Mouse (Mus musculus) left cerebral cortex, adult 11 months (tissue): ENCODE measurements around the gene Gins2.

Experiments used
- DNase-seq: peaks from one replicate; pipeline ENCODE4 v3.0.0; 2022; ENCODE audit warnings: low spot score

Gins2 gene

GRCm38 (mm10) chr8:120588908-120589771, at the start of gene Gins2:
TSS of gene Gins2 (minus strand) at chr8:120589304.
- peak; percentile 99 for DNase-seq

GRCm38 (mm10) chr8:120634329-120634839, 45.3 kb upstream of the Gins2 start:
- no peak for DNase-seq

DNA sequence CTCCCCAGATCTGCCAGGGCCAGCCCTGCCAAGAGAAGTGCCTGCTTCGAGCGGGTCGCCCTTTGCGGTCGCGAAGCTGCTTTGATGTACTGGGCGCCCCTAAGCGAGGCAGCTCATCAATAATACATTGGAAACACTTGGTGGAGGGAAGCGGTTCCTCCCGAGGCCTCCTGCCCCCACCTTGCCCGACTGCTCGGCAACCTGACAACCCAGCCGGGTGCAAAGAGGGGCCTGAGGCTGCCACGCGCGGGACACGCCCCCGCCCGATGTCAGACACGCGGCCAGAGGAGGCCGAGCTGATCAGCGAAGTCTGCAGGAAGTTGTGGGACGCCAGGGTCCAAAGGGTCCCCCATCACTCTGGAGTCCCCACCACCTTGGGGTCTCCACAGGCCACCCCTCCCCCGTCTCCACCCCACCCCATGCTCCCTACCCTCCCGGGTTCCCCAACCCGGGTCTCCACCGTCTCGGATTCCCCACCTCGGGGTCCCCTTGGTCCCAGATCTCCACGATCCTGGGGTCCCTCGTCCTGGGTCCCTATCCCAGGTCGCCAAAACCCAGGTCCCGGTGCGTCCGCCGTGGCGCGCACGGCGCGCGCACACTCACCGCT, 44.7 kb upstream of the Gins2 start:
- DNase-seq, result no peak

DNA sequence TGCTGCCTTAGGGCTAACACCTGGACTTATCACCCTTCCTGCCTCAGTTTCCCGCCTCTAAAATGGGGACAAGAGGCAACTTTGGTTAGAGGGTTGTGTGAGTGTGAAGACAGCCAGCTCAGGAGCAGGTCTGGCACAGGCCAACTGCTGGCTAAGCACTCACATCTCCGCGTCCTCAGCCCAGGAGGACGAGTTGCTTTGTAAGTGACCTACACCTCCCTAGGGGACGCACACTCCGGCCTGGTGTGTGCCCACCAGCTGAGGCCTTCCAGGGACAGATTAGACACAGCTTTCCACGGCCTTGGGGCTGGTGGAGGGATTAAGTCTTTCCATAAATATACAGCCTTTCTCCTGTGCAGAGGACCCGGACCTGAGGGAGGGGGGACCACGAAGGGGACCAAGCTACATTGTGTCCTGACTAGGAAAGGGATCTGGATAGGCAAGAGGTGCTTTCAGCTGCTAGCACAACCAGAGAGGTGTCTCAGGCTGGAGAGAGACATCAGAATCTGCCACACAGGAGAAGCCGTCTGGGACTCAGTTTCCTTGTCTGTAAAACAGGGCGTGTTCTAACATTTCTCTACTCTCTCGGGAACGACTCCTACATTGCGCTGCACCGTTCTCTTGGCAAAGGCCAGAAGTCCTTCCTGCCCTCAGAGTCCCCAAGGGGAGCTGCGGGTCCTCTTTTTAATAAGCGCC, 44.0 kb upstream of the Gins2 start:
- DNase-seq, result no peak

- DNase-seq, result no peak
These were observed 42.6 kb upstream of the Gins2 start for GRCm38 (mm10) chr8:120631441-120632375.

DNA sequence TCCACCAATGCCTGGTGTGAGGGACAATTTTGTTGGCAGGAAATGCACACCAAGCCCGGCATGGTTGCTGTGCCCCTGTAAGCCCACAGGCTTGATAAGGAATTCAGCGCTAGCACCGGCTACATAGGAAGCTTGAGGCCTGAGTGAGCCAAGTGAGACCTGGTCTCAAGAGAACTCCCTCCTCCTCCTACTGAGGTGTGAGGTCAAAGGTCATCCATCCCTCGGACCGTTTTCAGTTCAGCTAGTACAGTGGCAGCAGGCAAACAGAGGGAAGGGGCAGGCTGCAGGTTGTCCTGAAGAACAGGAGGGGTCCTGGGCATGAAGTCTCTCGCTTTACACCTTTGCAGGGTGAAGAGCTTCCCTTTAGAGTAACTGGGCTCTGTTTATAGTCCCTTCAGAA, 41.7 kb upstream of the Gins2 start:
- no peak for DNase-seq

GRCm38 (mm10) chr8:120630031-120630430, 40.9 kb upstream of the Gins2 start:
- DNase-seq, result no peak

DNA sequence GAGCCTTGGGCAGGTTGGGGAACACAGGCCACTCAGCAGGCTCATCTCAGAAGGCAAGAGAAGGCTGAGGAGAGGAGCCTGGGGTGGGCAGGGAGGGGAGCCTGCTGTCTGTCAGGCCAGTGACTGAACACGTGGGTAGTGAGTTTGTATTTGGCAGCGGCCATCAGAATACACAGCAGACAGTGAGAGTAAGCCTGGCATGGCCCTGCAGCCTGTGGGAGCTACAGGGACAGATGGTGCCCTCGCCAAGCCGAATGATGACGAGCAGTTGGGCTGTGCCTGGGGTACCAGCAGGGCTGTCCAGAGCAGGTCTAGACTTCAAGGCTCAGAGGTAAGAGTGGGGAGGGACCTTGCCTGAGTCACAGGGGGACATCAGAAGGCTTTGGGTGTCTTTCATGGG, 38.2 kb upstream of the Gins2 start:
- peak; percentile 41 for DNase-seq

GRCm38 (mm10) chr8:120626461-120626860, 37.4 kb upstream of the Gins2 start:
- no peak for DNase-seq

- DNase-seq, result no peak
These were observed 34.5 kb upstream of the Gins2 start for GRCm38 (mm10) chr8:120623608-120624007.

DNA sequence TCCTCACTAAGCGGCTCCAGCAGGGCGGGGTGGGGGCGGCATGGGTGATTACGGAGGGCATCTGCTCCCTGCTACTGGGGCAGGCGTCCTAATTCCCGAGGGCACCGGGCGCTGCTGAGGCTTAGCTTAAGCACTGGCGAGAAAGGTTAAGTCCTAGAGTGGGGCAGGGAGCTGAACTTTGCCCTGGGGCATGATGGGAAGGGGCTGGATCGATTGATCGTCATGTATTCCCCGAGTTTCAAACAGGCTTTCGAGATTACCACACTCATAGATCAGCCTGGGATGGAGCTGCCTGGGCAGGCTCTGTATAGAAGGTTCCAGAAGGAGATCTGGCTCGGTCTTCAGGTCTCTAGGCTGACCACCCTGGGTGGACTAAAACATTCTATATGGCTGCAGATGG, 33.1 kb upstream of the Gins2 start:
- DNase-seq, result no peak

DNA sequence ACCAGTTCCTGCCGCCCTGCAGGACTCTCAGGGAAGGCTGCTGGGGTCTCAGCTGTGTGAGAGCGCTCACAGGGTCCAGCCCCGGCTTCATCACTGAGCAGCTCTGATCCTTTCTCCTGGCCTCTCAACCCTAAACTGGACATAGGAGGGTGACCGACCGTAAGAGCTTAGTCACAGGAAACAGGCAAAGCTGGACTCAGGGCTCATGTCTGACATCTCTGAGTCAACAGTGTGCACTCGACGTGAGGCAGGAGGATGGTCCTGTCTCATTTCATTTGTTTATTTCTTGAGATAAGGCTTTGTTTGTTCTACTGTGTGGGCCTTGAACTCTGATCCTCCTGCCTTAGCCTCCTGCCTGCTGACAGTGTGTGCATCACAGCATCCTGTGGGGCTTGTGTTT, 31.3 kb upstream of the Gins2 start:
- no peak for DNase-seq

DNA sequence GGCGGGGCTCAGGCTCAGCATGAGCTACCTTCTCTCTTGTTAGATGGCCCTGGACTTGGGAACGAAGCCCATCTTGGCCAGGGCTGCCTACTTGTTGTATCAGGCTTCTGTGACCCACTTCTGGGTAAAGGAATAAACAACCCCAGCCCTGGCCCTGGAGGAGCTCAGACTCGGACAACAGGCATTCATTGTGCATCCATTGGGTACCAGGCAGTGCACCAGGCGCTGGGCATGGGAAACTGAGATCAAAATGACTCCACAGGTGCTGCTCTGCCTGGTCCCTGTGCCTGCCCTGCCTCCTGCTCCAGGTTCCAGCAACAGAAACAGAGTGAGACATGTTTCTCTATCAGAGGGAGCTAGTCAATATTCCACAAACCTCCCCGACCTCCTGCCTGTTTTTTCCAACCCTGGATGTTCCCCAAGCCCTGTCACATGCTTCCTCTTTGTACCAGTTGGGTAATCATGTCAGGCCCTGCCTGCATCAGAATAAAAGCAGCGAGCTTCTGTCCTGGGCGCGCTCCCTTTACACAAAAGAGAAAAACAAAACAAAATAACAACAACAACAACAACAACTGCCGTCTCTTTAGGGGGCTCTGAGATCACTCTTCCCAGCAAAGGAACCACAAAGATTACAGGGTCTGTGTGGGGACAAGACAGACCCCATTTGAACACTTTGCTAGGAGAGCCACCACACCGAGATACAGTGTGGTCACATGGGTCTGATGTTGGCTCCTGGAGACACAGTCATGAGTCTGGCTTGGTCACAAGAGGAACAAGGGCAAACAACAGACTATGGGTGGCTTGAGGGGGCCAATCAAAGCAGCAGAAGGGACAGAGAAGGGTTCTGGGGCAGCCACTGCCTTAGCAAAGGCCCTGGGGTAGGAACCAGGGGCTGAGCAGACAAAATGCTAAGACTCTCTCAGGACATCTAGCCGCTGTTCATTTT, 30.4 kb upstream of the Gins2 start:
- DNase-seq, result peak; percentile 47

- peak; percentile 72 for DNase-seq
These were observed 29.0 kb upstream of the Gins2 start for GRCm38 (mm10) chr8:120618110-120618509.

- DNase-seq, result no peak
These were observed 27.8 kb upstream of the Gins2 start for GRCm38 (mm10) chr8:120616663-120617626.

DNA sequence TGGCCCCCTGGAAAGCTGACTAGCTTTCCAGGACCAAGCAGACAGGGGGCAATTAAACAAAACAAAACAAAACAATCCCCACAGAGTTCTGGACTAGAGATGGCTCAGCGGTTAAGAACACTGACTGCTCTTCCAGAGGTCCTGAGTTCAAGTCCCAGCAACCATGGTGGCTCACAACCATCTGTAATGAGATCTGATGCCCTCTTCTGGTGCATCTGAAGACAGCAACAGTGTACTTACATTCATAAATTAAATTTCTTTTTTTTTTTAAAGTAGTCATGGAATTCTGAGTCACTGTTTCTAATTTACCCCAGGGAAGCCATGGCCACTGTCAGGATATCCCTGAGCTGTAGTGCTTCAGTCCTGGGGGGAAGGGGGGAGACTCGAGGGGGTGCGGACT, 25.4 kb upstream of the Gins2 start:
- DNase-seq, result no peak

- DNase-seq, result no peak
These were observed 21.7 kb upstream of the Gins2 start for GRCm38 (mm10) chr8:120610824-120611223.

DNA sequence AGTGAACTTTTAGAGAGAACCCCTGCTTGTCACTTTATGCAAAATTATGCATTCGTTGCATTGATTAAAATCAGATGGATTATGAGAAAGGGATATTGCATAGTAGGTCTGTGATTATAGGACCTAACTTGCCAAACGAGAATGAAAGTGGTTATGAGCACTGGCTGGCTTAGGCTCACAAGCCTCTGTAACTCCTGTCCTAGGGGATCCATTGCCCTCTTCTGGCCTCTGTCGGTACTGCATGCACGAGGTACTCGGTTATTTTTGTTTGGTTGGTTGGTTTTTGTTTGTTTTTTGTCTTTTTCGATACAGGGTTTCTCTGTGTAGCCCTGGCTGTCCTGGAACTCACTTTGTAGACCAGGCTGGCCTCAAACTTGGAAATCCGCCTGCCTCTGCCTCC, 18.8 kb upstream of the Gins2 start:
- peak; percentile 61 for DNase-seq

- no peak for DNase-seq
These were observed 18.4 kb upstream of the Gins2 start for GRCm38 (mm10) chr8:120607460-120607859.
